In genomic region chr5:34525663-34526476, GRCm38 (mm10) we compare ENCODE assay signal across 7 mouse cellular contexts. TPM values are rescaled to one million over a fixed set of nuclear protein-coding genes. Genes with fewer than 3 reads are reported as not detected.
DNase-seq lines count a peak whose midpoint lies in the region; ATAC-seq lines count a peak whose summit lies in the region.

Gene Sh3bp2 (plus strand): TSS chr5:34525838.

- H3K9me3 ChIP-seq in embryonic facial prominence, embryonic 10.5 days, result no peaks in the 10 kb centered on the region
- no peaks in the 10 kb centered on the region for H3K9me3 ChIP-seq in limb, embryonic 10.5 days (replicated peaks)
- H3K9me3 ChIP-seq in midbrain, embryonic 12.5 days, result no peaks in the 10 kb centered on the region

- peak within 1 kb of the TSS; percentile 61 for H3K4me3 ChIP-seq in embryonic facial prominence, embryonic 10.5 days
- H3K4me3 ChIP-seq in limb, embryonic 10.5 days, result peak within 1 kb of the TSS; percentile 63
- peak within 1 kb of the TSS; percentile 48 for H3K4me3 ChIP-seq in midbrain, embryonic 12.5 days

- H3K4me2 ChIP-seq in midbrain, embryonic 12.5 days (replicated peaks), result peak within 1 kb of the TSS; percentile 65

- H3K4me1 ChIP-seq in embryonic facial prominence, embryonic 10.5 days, result peaks cover 12% of the 10 kb centered on the region
- peaks cover 8% of the 10 kb centered on the region; the same call in 1 of the 2 replicates for H3K4me1 ChIP-seq in limb, embryonic 10.5 days
- no peaks in the 10 kb centered on the region for H3K4me1 ChIP-seq in midbrain, embryonic 12.5 days

- peak; percentile 95 for ATAC-seq in granulocyte monocyte progenitor cell, adult 5-6 weeks (replicated peaks; ENCODE audit: poor library complexity, severe bottlenecking)
- ATAC-seq in midbrain, embryonic 12.5 days (ENCODE audit: low FRiP score, low read depth), result peak; percentile 93

- H3K36me3 ChIP-seq in embryonic facial prominence, embryonic 10.5 days (replicated peaks), result no peaks in the 10 kb centered on the region
- H3K36me3 ChIP-seq in limb, embryonic 10.5 days, result no peaks in the 10 kb centered on the region
- no peaks in the 10 kb centered on the region for H3K36me3 ChIP-seq in midbrain, embryonic 12.5 days

- H3K27me3 ChIP-seq in embryonic facial prominence, embryonic 10.5 days (replicated peaks; ENCODE audit: low read depth, poor library complexity, severe bottlenecking), result peaks cover 28% of the 10 kb centered on the region
- peaks cover 27% of the 10 kb centered on the region for H3K27me3 ChIP-seq in limb, embryonic 10.5 days (ENCODE audit: low read depth, poor library complexity, severe bottlenecking)
- H3K27me3 ChIP-seq in midbrain, embryonic 12.5 days, result peaks cover 20% of the 10 kb centered on the region

- H3K9ac ChIP-seq in midbrain, embryonic 12.5 days (replicated peaks), result peak within 1 kb of the TSS; percentile 56

- peak; percentile 99 for DNase-seq in adrenal gland, postnatal 10 days
- peak; percentile 93 for DNase-seq in embryonic facial prominence, embryonic 10.5 days (ENCODE audit: low spot score)
- DNase-seq in kidney, adult 11 months, result peak; percentile 92
- peak; percentile 92 for DNase-seq in limb, embryonic 10.5 days (ENCODE audit: low spot score)
- DNase-seq in skeletal muscle tissue, adult 2 months (ENCODE audit: low read depth, low spot score), result peak; percentile 80

- H3K27ac ChIP-seq in embryonic facial prominence, embryonic 10.5 days (replicated peaks), result peak within 1 kb of the TSS; percentile 27
- H3K27ac ChIP-seq in limb, embryonic 10.5 days, result peak within 1 kb of the TSS; percentile 46; the same call in 1 of the 2 replicates
- no peak within 1 kb of the TSS for H3K27ac ChIP-seq in midbrain, embryonic 12.5 days (replicated peaks)

- WGBS in embryonic facial prominence, embryonic 10.5 days, result 2% methylated on average over 38 of the region's 38 CpGs
- WGBS in limb, embryonic 10.5 days, result 3% methylated on average over 38 of the region's 38 CpGs
- 3% methylated on average over 38 of the region's 38 CpGs for WGBS in midbrain, embryonic 12.5 days

RNA-seq across cellular contexts. Expression of gene Sh3bp2, which starts in this region (rescaled TPM):
- 1 to 10 TPM; 5.9 to 7.0 TPM for total RNA-seq in adrenal gland, postnatal 10 days (2021)
- polyA plus RNA-seq in embryonic facial prominence, embryonic 10.5 days (2016; fragmentation: Nextera tagmentation; extraction: Ambion mirVana), result 7.3 and 8.7 TPM in 2 replicates
- 15.4 and 16.5 TPM in 2 replicates for total RNA-seq in granulocyte monocyte progenitor cell, adult 5-6 weeks (2014; fragmentation: Nextera tagmentation)
- 9.8 and 11.9 TPM in 2 replicates for total RNA-seq in granulocyte monocyte progenitor cell, adult 5-6 weeks (2017)
- polyA plus RNA-seq in limb, embryonic 10.5 days (2016; fragmentation: Nextera tagmentation; extraction: Ambion mirVana), result 9.9 and 17.1 TPM in 2 replicates
- 13.5 and 15.8 TPM in 2 replicates for polyA plus RNA-seq in midbrain, embryonic 12.5 days (2016; fragmentation: Nextera tagmentation; extraction: Ambion mirVana)
